Mouse (Mus musculus) lung, embryonic 16.5 days (tissue): ENCODE results near the gene Crtc3. TPM values are rescaled to one million over a fixed set of nuclear protein-coding genes. Genes with fewer than 3 reads are reported as not detected.

Experiments
- ATAC-seq: fragments of 200-750 bp; cut with Nextera tagmentation; 2 replicates; pipeline ENCODE4 v1.8.0; 2017; ENCODE audit warnings: low read depth, mild to moderate bottlenecking, moderate library complexity
- H3K27ac ChIP-seq: fragments of 300-500 bp; sonication (generic); 2 replicates; pipeline ENCODE4 v1.5.1; 2014; ENCODE audit warnings: mild to moderate bottlenecking, control low read depth, low read length
- H3K27me3 ChIP-seq: fragments of 300-500 bp; sonication (generic); 2 replicates; pipeline ENCODE4 v1.6.1; 2014; ENCODE audit warnings: low read depth, low read length, mixed read lengths; ENCODE audit not compliant: control insufficient read depth, insufficient read depth
- H3K36me3 ChIP-seq: fragments of 300-500 bp; sonication (generic); 2 replicates; pipeline ENCODE4 v1.6.1; 2014; ENCODE audit warnings: low read length; ENCODE audit not compliant: control insufficient read depth, insufficient read depth
- H3K4me1 ChIP-seq: fragments of 300-500 bp; sonication (generic); replicated peaks from 2 replicates; pipeline ENCODE4 v1.6.1; 2014; ENCODE audit warnings: low read length, mixed read lengths; ENCODE audit not compliant: control insufficient read depth, insufficient read depth
- H3K4me2 ChIP-seq: fragments of 300-500 bp; sonication (generic); 2 replicates; pipeline ENCODE4 v1.6.1; 2014; ENCODE audit warnings: low read depth, low read length, control low read depth
- H3K4me3 ChIP-seq: fragments of 300-500 bp; sonication (generic); 2 replicates; pipeline ENCODE4 v1.5.1; 2014; ENCODE audit warnings: mild to moderate bottlenecking, low read length, control low read depth
- H3K9ac ChIP-seq: fragments of 300-500 bp; sonication (generic); 2 replicates; pipeline ENCODE4 v1.6.1; 2014; ENCODE audit warnings: low read length, control low read depth
- H3K9me3 ChIP-seq: fragments of 300-500 bp; sonication (generic); 2 replicates; pipeline ENCODE4 v1.6.1; 2016; ENCODE audit warnings: low read length; ENCODE audit not compliant: control insufficient read depth
- WGBS: fragments of 180-500 bp; shearing (Covaris S2); extraction: QIAGEN DNeasy Blood & Tissue Kit; methylation state at CpG from one replicate; pipeline ENCODE4 v1.1.7; 2014; 5-methylcytosine and 5-hydroxymethylcytosine counted together
- polyA plus RNA-seq: library from polyadenylated mRNA; unstranded; fragments of >200 nt; fragmentation: Nextera tagmentation; extraction: Ambion mirVana; gene quantifications from 2 replicates; pipeline ENCODE4 v1.2.1, GENCODE M21; 2015

Gene Crtc3
- polyA plus RNA-seq, 1 experiment from 2014 or later = 18.6 TPM

GRCm38 (mm10) chr7:80653077-80653476 is 35.6 kb downstream of the Crtc3 start:
- WGBS = 70% methylated on average over 10 of the region's 10 CpGs
- Histone ChIP-seq H3K9ac (no peak overlapping the region), H3K9me3 (no peaks in the 10 kb centered on the region), H3K4me3 (no peak overlapping the region), H3K27ac (peak overlapping the region; percentile 33; the same call in 1 of the 2 replicates), H3K27me3 (no peaks in the 10 kb centered on the region), H3K4me1 (peaks cover 33% of the 10 kb centered on the region), H3K4me2 (no peak overlapping the region), H3K36me3 (no peaks in the 10 kb centered on the region)
- no peak for ATAC-seq

GRCm38 (mm10) chr7:80652289-80652688 is 36.4 kb downstream of the Crtc3 start:
- WGBS = 40% methylated on average over 5 of the region's 5 CpGs
- peaks cover 25% of the 10 kb centered on the region for H3K4me1 ChIP-seq
- no peak overlapping the region for H3K9ac ChIP-seq

GRCm38 (mm10) chr7:80647437-80647871 is 41.2 kb downstream of the Crtc3 start:
- Histone ChIP-seq H3K4me3 (no peak overlapping the region), H3K4me2 (peak overlapping the region; percentile 7; the same call in 1 of the 2 replicates), H3K27me3 (no peaks in the 10 kb centered on the region), H3K9ac (no peak overlapping the region), H3K36me3 (no peaks in the 10 kb centered on the region), H3K27ac (no peak overlapping the region), H3K4me1 (peaks cover 11% of the 10 kb centered on the region), H3K9me3 (no peaks in the 10 kb centered on the region)
- no peak for ATAC-seq
- WGBS = 69% methylated on average over 7 of the region's 7 CpGs

More at GRCm38 (mm10) chr7:80652289-80652688, 36.4 kb downstream of the Crtc3 start:
- no peaks in the 10 kb centered on the region for H3K9me3 ChIP-seq
- H3K27me3 ChIP-seq = no peaks in the 10 kb centered on the region
- no peak for ATAC-seq
- H3K4me2 ChIP-seq = no peak overlapping the region
- no peaks in the 10 kb centered on the region for H3K36me3 ChIP-seq
- no peak overlapping the region for H3K4me3 ChIP-seq
- peak overlapping the region; percentile 28; the same call in 1 of the 2 replicates for H3K27ac ChIP-seq

DNA sequence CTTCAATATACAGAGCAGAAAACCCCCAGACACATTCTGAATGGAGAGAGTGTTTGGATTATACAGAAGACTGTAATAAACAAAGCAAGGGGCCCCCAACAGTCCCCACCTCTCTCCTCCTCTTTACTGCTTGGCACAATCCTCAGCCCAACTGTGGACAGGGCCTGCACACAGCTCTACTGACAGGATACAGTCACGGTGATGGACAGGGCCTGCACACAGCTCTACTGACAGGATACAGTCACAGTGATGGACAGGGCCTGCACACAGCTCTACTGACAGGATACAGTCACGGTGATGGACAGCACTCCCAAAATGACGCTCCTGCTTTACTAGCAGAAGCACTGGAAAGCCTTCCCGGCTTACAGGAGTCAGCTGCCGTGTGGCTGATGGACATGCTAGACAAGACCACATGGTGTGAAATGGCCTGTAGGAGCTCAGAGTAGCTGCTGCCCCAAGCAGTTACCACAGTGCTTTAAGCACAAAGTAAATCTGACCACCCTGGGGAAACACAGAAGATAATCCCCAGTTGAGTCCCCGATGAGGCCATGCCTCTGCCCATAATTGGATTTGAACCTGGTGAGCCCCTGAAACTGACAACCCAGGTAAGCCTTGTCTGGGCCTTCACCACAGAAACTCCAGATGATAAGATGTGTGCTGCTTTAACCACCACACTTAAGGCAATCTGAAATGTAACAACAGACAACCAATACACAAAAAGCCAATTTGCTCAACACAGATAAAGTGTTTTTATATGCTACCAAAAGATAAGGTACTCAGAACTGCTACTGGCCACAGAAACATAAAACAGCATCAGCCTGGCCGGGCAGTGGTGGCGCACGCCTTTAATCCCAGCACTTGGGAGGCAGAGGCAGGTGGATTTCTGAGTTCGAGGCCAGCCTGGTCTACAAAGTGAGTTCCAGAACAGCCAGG is 42.3 kb downstream of the Crtc3 start:
- no peak overlapping the region for H3K4me3 ChIP-seq
- no peak overlapping the region for H3K4me2 ChIP-seq
- peak overlapping the region; percentile 42; the same call in 1 of the 2 replicates for H3K27ac ChIP-seq
- no peaks in the 10 kb centered on the region for H3K27me3 ChIP-seq
- 63% methylated on average over 10 of the region's 10 CpGs for WGBS
- ATAC-seq = peak; percentile 62
- H3K36me3 ChIP-seq = no peaks in the 10 kb centered on the region
- peaks cover 17% of the 10 kb centered on the region for H3K4me1 ChIP-seq
- H3K9me3 ChIP-seq = no peaks in the 10 kb centered on the region
- H3K9ac ChIP-seq = no peak overlapping the region

GRCm38 (mm10) chr7:80642976-80643666 is 45.6 kb downstream of the Crtc3 start:
- WGBS = 75% methylated on average over 8 of the region's 8 CpGs
- H3K4me1 ChIP-seq = peaks cover 25% of the 10 kb centered on the region
- no peaks in the 10 kb centered on the region for H3K36me3 ChIP-seq
- H3K4me3 ChIP-seq = no peak overlapping the region
- H3K9ac ChIP-seq = no peak overlapping the region
- no peak overlapping the region for H3K4me2 ChIP-seq
- no peak overlapping the region for H3K27ac ChIP-seq
- no peak for ATAC-seq
- no peaks in the 10 kb centered on the region for H3K27me3 ChIP-seq
- no peaks in the 10 kb centered on the region for H3K9me3 ChIP-seq

DNA sequence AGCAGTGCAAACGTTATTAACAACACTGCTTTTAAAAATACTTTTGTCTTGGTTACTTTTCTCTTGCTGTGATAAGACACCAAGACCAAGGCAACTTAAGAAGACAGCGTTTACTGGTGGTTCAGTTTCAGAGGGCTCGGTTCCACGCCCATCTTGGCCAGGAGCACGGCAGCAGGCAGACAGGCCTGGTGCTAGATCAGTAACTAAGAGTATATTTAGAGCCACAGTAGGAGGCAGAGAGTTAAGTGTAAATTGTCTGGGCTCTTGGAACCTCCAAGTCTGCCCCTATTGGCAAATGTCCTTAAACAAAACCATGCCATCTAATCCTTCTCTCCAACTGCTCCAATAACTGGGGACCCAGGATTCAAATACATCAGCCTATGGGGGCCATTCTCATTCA is 46.1 kb downstream of the Crtc3 start:
- Histone ChIP-seq H3K9ac (no peak overlapping the region), H3K4me1 (peaks cover 25% of the 10 kb centered on the region), H3K27ac (no peak overlapping the region), H3K9me3 (no peaks in the 10 kb centered on the region), H3K4me2 (no peak overlapping the region), H3K36me3 (no peaks in the 10 kb centered on the region), H3K27me3 (no peaks in the 10 kb centered on the region), H3K4me3 (no peak overlapping the region)
- no peak for ATAC-seq
- WGBS = 43% methylated on average over 5 of the region's 5 CpGs

- H3K9ac ChIP-seq = no peak overlapping the region
- WGBS = 56% methylated on average over 7 of the region's 7 CpGs
- H3K4me3 ChIP-seq = no peak overlapping the region
- H3K27me3 ChIP-seq = no peaks in the 10 kb centered on the region
- H3K36me3 ChIP-seq = no peaks in the 10 kb centered on the region
- H3K4me2 ChIP-seq = no peak overlapping the region
- H3K27ac ChIP-seq = no peak overlapping the region
- H3K4me1 ChIP-seq = peaks cover 30% of the 10 kb centered on the region
- no peak for ATAC-seq
- no peaks in the 10 kb centered on the region for H3K9me3 ChIP-seq
These were observed 46.8 kb downstream of the Crtc3 start for GRCm38 (mm10) chr7:80641899-80642298.

GRCm38 (mm10) chr7:80641497-80641896 is 47.2 kb downstream of the Crtc3 start:
- Histone ChIP-seq H3K27me3 (no peaks in the 10 kb centered on the region), H3K4me2 (no peak overlapping the region), H3K9ac (no peak overlapping the region), H3K9me3 (no peaks in the 10 kb centered on the region), H3K36me3 (no peaks in the 10 kb centered on the region), H3K4me3 (no peak overlapping the region), H3K27ac (no peak overlapping the region), H3K4me1 (peaks cover 34% of the 10 kb centered on the region)
- peak; percentile 29; the same call in 1 of the 2 replicates for ATAC-seq
- WGBS = 14% methylated on average over 4 of the region's 4 CpGs

- no peaks in the 10 kb centered on the region for H3K27me3 ChIP-seq
- H3K9ac ChIP-seq = no peak overlapping the region
- H3K27ac ChIP-seq = no peak overlapping the region
- no peak for ATAC-seq
- H3K9me3 ChIP-seq = no peaks in the 10 kb centered on the region
- no peak overlapping the region for H3K4me2 ChIP-seq
- no peak overlapping the region for H3K4me3 ChIP-seq
- peaks cover 38% of the 10 kb centered on the region for H3K4me1 ChIP-seq
- H3K36me3 ChIP-seq = no peaks in the 10 kb centered on the region
- WGBS = 79% methylated on average over 3 of the region's 3 CpGs
These were observed 48.7 kb downstream of the Crtc3 start for GRCm38 (mm10) chr7:80639981-80640380.
